Mouse (Mus musculus) embryonic fibroblast, embryonic 13.5 days (primary cell): ENCODE data around the gene Kcnq5.

Source experiments
- CTCF ChIP-seq: IDR thresholded peaks from 2 replicates; pipeline ENCODE4 v1.5.1; 2011; ENCODE audit warnings: mild to moderate bottlenecking, control low read depth, low read length, moderate library complexity, borderline replicate concordance; ENCODE audit not compliant: insufficient read depth
- POLR2A ChIP-seq: IDR thresholded peaks from 2 replicates; pipeline ENCODE4 v1.6.1; 2011; ENCODE audit warnings: low read depth, mild to moderate bottlenecking, control low read depth, low read length, moderate library complexity

- TF ChIP-seq CTCF (no peak), POLR2A (no peak)
These were observed 430.9 kb downstream of the Kcnq5 start for GRCm38 (mm10) chr1:21530823-21531222.
